In the genomic region with DNA sequence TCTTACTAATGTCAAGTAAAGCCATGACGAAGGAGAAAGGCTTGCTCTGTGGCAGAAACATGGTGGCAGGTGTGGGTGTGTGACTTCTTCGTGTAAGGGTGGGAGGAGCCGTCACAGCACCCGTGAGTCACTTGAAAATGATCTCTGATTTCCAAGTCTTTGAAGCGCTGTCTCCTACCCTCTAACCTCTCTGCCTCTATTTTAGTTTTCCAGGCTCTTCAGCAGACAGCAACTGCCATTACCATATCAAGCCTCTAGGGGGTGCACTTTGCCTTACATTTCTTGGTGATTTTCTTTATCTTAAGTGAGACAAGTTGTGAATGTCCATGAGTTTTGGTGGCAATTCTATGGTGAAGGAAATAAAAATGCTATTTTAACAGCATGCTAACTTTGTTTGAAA, we compare ENCODE assay signal across 9 mouse cellular contexts. TPM values are rescaled to one million over a fixed set of nuclear protein-coding genes. Genes with fewer than 3 reads are reported as not detected.
DNase-seq lines count a peak whose midpoint lies in the region; ATAC-seq lines count a peak whose summit lies in the region.
"Had no signal": no experiment of that assay in that cellular context is flagged by ENCODE, and none has a peak within 500 bp of the region (broad histone marks: within the 10 kb centered on the region; RNA-seq: fewer than 3 reads in every experiment).

No protein-coding gene starts in this region.

- intact Hi-C loops in left cerebral cortex, postnatal 4 days (cut with DNase I), result loop anchor here (5.0 kb wide), 1 partner anchor 90 kb away; no protein-coding TSS in a partner anchor

- DNase-seq in gastrocnemius, adult 18-20 months (ENCODE audit: low spot score), result peak; percentile 58
- no peak for DNase-seq in gastrocnemius, postnatal 25 days
- peak; percentile 45 for DNase-seq in ovary, postnatal 14 days (ENCODE audit: low spot score)
- no peak for DNase-seq in ovary, postnatal 36 days (ENCODE audit: low spot score)
- DNase-seq in cerebellum, postnatal 14 days, result peak; percentile 70 to 72
- peak; percentile 39 for DNase-seq in left cerebral cortex, postnatal 4 days
- peak; percentile 23 for DNase-seq in thymus, postnatal 25 days

- ATAC-seq in activated CD4-positive, CD25-positive, alpha-beta regulatory T cell, adult 4 months, result no peak

RNA-seq across cellular contexts. Expression of a gene that starts 5.7 kb away (rescaled TPM):
- total RNA-seq in gastrocnemius, adult 18-20 months (2021), result not detected
- total RNA-seq in gastrocnemius, postnatal 25 days (2021), result not detected
- total RNA-seq in left cerebral cortex, postnatal 4 days (2021), result 10 to 100 TPM; 11.6 to 12.8 TPM
- not detected for polyA plus RNA-seq in activated CD4-positive, CD25-positive, alpha-beta regulatory T cell, adult 4 months (2017; shearing (Covaris generic))
- total RNA-seq: hematopoietic stem cell, adult 5-6 weeks had no signal

RNA-seq across cellular contexts. Expression of a gene that starts 19.9 kb away (rescaled TPM):
- total RNA-seq in gastrocnemius, adult 18-20 months (2021), result 10 to 100 TPM; 57.2 to 76.3 TPM
- total RNA-seq in gastrocnemius, postnatal 25 days (2021), result 10 to 100 TPM; 59.5 to 75.2 TPM
- total RNA-seq in left cerebral cortex, postnatal 4 days (2021), result 10 to 100 TPM; 16.9 to 20.6 TPM
- not detected for polyA plus RNA-seq in activated CD4-positive, CD25-positive, alpha-beta regulatory T cell, adult 4 months (2017; shearing (Covaris generic))

RNA-seq across cellular contexts. Expression of a gene that starts 46.5 kb away (rescaled TPM):
- 10 to 100 TPM; 21.5 to 21.9 TPM for total RNA-seq in gastrocnemius, adult 18-20 months (2021)
- 10 to 100 TPM; 17.1 to 17.4 TPM for total RNA-seq in gastrocnemius, postnatal 25 days (2021)
- 100 to 1,000 TPM; 146 to 159 TPM for total RNA-seq in left cerebral cortex, postnatal 4 days (2021)
- polyA plus RNA-seq in activated CD4-positive, CD25-positive, alpha-beta regulatory T cell, adult 4 months (2017; shearing (Covaris generic)), result under 1 TPM; 0.18 to 0.29 TPM

RNA-seq across cellular contexts. Expression of a gene that starts 46.8 kb away (rescaled TPM):
- under 1 TPM; 0.55 to 0.73 TPM for total RNA-seq in gastrocnemius, adult 18-20 months (2021)
- under 1 TPM; 0.43 to 0.64 TPM for total RNA-seq in gastrocnemius, postnatal 25 days (2021)
- 1 to 10 TPM; 2.1 to 3.7 TPM for total RNA-seq in left cerebral cortex, postnatal 4 days (2021)
- not detected for polyA plus RNA-seq in activated CD4-positive, CD25-positive, alpha-beta regulatory T cell, adult 4 months (2017; shearing (Covaris generic))
- total RNA-seq: hematopoietic stem cell, adult 5-6 weeks had no signal

RNA-seq across cellular contexts. Expression of a gene that starts 57.8 kb away (rescaled TPM):
- 10 to 100 TPM; 26.5 to 28.8 TPM for total RNA-seq in gastrocnemius, adult 18-20 months (2021)
- total RNA-seq in gastrocnemius, postnatal 25 days (2021), result 10 to 100 TPM; 17.3 to 20.5 TPM
- total RNA-seq in left cerebral cortex, postnatal 4 days (2021), result 10 to 100 TPM; 61.4 to 62.0 TPM
- polyA plus RNA-seq in activated CD4-positive, CD25-positive, alpha-beta regulatory T cell, adult 4 months (2017; shearing (Covaris generic)), result 10 to 100 TPM; 15.5 to 25.6 TPM

Comparison
In these comparisons a context has a peak if more than half of its experiments do, and no peak if none do; other contexts are left out.
1. DNase-seq: peak in gastrocnemius, adult 18-20 months (single experiment), ovary, postnatal 14 days (single experiment), cerebellum, postnatal 14 days (2 of 2), left cerebral cortex, postnatal 4 days (single experiment) and thymus, postnatal 25 days (single experiment); none in gastrocnemius, postnatal 25 days (single experiment) and ovary, postnatal 36 days (single experiment).
2. RNA of a gene that starts 5.7 kb away (total RNA-seq): 11.6 to 12.8 TPM in left cerebral cortex, postnatal 4 days; not detected in gastrocnemius, postnatal 25 days and not detected in gastrocnemius, adult 18-20 months; every median in the first group is over 4 times any median in the second.
3. RNA of a gene that starts 46.5 kb away (total RNA-seq): 146 to 159 TPM in left cerebral cortex, postnatal 4 days; 21.5 to 21.9 TPM in gastrocnemius, adult 18-20 months and 17.1 to 17.4 TPM in gastrocnemius, postnatal 25 days; every median in the first group is over 4 times any median in the second.